Mouse (Mus musculus): ENCODE results near the gene Gria4. TPM values are rescaled to one million over a fixed set of nuclear protein-coding genes. Genes with fewer than 3 reads are reported as not detected.

Gene Gria4
- polyA plus RNA-seq, 1 experiment = 0.11 TPM

- no peak for TF ChIP-seq FLI1 (IDR thresholded peaks at IDR 0.05; ENCODE audit: low read length)
- no peak for TF ChIP-seq GATA1 (IDR thresholded peaks at IDR 0.05; ENCODE audit: borderline replicate concordance, low read length)
- H3K4me3 ChIP-seq (replicated peaks) = no peak overlapping the region
Observed at GRCm38 (mm10) chr9:4605354-4605753, 190.7 kb downstream of the Gria4 start.

DNA sequence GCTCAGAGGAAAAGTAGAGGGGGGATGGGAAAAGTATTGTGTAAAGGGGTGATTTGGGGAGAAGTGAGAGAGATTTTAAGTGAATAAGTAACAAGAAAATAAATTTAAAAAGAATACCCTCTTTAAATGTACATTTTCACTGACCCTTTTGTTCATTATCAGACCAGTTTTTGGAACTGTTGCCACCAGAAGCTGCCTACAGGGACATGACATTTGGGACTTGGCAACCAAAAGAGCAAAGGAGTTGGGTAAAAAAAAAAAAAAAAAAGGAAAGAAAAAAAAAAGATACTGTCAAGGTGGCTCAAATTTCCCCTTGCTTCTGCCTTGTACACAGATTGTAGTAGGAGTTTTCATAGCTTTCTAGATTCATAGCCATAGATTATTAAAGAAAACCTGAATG is 191.8 kb downstream of the Gria4 start:
- no peaks in the 10 kb centered on the region for H3K36me3 ChIP-seq (replicated peaks; ENCODE audit: low read length)
- no peaks in the 10 kb centered on the region for H3K4me1 ChIP-seq
- no peak for TF ChIP-seq FLI1 (IDR thresholded peaks at IDR 0.05; ENCODE audit: low read length)
- no peak for TF ChIP-seq GATA1 (IDR thresholded peaks at IDR 0.05; ENCODE audit: borderline replicate concordance, low read length)
- H3K27me3 ChIP-seq (replicated peaks) = no peaks in the 10 kb centered on the region
- H3K9me3 ChIP-seq = no peaks in the 10 kb centered on the region
- no peak overlapping the region for H3K4me3 ChIP-seq (replicated peaks)

More at GRCm38 (mm10) chr9:4605354-4605753, 190.7 kb downstream of the Gria4 start:
- no peaks in the 10 kb centered on the region for H3K4me1 ChIP-seq
- H3K27me3 ChIP-seq (replicated peaks) = no peaks in the 10 kb centered on the region
- no peaks in the 10 kb centered on the region for H3K36me3 ChIP-seq (replicated peaks; ENCODE audit: low read length)
- H3K9me3 ChIP-seq = no peaks in the 10 kb centered on the region

- no peak overlapping the region for H3K4me3 ChIP-seq (replicated peaks)
- TF ChIP-seq GATA1 (IDR thresholded peaks at IDR 0.05; ENCODE audit: borderline replicate concordance, low read length) (no peak), FLI1 (IDR thresholded peaks at IDR 0.05; ENCODE audit: low read length) (no peak)
- H3K9me3 ChIP-seq = no peaks in the 10 kb centered on the region
- no peaks in the 10 kb centered on the region for H3K4me1 ChIP-seq
- H3K36me3 ChIP-seq (replicated peaks; ENCODE audit: low read length) = no peaks in the 10 kb centered on the region
- H3K27me3 ChIP-seq (replicated peaks) = no peaks in the 10 kb centered on the region
Observed at GRCm38 (mm10) chr9:4601788-4602187, 194.2 kb downstream of the Gria4 start.

DNA sequence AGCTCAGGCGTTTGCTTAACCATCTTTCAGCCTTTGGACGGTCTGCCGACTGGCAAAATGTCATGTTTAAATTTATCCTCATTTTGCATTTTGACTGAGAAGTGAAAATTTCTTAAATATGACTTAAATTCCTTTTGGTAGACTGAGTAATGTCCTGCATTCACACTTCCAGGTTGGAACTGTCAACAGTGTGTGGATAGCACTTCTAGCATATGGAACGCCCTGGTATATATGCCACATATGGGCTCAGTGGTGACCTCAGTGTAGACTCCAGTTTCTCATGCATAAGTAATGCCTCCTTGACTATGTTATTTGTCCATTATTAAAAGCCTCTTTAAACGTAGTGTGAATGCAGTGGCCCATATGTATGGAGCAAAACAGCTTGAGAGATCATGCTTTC is 222.4 kb downstream of the Gria4 start:
- TF ChIP-seq FLI1 (IDR thresholded peaks at IDR 0.05; ENCODE audit: low read length) (no peak), GATA1 (IDR thresholded peaks at IDR 0.05; ENCODE audit: borderline replicate concordance, low read length) (no peak)
- H3K36me3 ChIP-seq (replicated peaks; ENCODE audit: low read length) = no peaks in the 10 kb centered on the region
- no peak overlapping the region for H3K4me3 ChIP-seq (replicated peaks)
- no peaks in the 10 kb centered on the region for H3K9me3 ChIP-seq
- H3K27me3 ChIP-seq (replicated peaks) = no peaks in the 10 kb centered on the region
- no peaks in the 10 kb centered on the region for H3K4me1 ChIP-seq

GRCm38 (mm10) chr9:4555415-4555959 is 240.5 kb downstream of the Gria4 start:
- no peak overlapping the region for H3K4me3 ChIP-seq (replicated peaks)
- no peaks in the 10 kb centered on the region for H3K9me3 ChIP-seq
- TF ChIP-seq FLI1 (IDR thresholded peaks at IDR 0.05; ENCODE audit: low read length) (no peak), GATA1 (IDR thresholded peaks at IDR 0.05; ENCODE audit: borderline replicate concordance, low read length) (no peak)
- no peaks in the 10 kb centered on the region for H3K27me3 ChIP-seq (replicated peaks)
- no peaks in the 10 kb centered on the region for H3K4me1 ChIP-seq
- H3K36me3 ChIP-seq (replicated peaks; ENCODE audit: low read length) = no peaks in the 10 kb centered on the region

DNA sequence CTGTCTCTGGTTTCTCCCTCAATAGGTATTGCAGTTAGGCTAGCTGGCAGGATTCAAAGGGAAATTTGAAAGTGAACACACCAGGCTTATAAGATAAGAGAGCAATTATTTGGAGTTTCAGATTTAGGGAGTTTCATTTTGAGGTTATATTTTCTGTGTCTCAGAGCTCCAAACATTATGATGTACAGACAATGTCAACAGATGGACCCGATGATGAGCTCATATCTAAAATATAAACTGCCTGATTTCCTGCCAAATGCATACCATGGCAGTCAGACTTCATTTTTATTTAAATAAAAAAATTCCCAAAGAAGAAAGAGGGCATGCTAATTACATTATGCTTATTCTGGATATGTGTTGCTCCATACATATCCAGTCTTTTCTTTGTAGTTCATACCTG is 256.8 kb downstream of the Gria4 start:
- no peaks in the 10 kb centered on the region for H3K4me1 ChIP-seq
- TF ChIP-seq FLI1 (IDR thresholded peaks at IDR 0.05; ENCODE audit: low read length) (no peak), GATA1 (IDR thresholded peaks at IDR 0.05; ENCODE audit: borderline replicate concordance, low read length) (no peak)
- no peaks in the 10 kb centered on the region for H3K36me3 ChIP-seq (replicated peaks; ENCODE audit: low read length)
- no peak overlapping the region for H3K4me3 ChIP-seq (replicated peaks)
- H3K27me3 ChIP-seq (replicated peaks) = no peaks in the 10 kb centered on the region
- no peaks in the 10 kb centered on the region for H3K9me3 ChIP-seq

GRCm38 (mm10) chr9:4536514-4537150 is 259.4 kb downstream of the Gria4 start:
- H3K9me3 ChIP-seq = no peaks in the 10 kb centered on the region
- TF ChIP-seq FLI1 (IDR thresholded peaks at IDR 0.05; ENCODE audit: low read length) (no peak), GATA1 (IDR thresholded peaks at IDR 0.05; ENCODE audit: borderline replicate concordance, low read length) (no peak)
- no peaks in the 10 kb centered on the region for H3K4me1 ChIP-seq
- no peaks in the 10 kb centered on the region for H3K36me3 ChIP-seq (replicated peaks; ENCODE audit: low read length)
- no peaks in the 10 kb centered on the region for H3K27me3 ChIP-seq (replicated peaks)
- no peak overlapping the region for H3K4me3 ChIP-seq (replicated peaks)

DNA sequence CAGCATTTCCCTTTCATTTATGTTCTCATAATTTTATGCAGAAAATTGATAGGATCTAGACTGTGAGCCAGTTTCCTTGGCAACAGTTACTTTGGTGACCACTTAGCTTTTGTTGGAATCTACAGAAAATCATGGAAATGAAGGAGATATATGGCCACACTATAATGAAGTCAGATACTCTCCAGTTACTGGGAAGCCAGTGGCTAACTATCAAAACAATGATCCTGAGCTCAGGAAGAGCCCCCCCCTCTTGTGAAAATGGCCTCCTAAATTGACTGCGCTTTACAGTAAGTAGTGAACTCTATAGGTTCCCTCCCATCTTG is 281.5 kb downstream of the Gria4 start:
- TF ChIP-seq GATA1 (IDR thresholded peaks at IDR 0.05; ENCODE audit: borderline replicate concordance, low read length) (no peak), FLI1 (IDR thresholded peaks at IDR 0.05; ENCODE audit: low read length) (no peak)
- Histone ChIP-seq H3K9me3 (no peaks in the 10 kb centered on the region), H3K4me1 (no peaks in the 10 kb centered on the region), H3K4me3 (replicated peaks) (no peak overlapping the region), H3K27me3 (replicated peaks) (no peaks in the 10 kb centered on the region), H3K36me3 (replicated peaks; ENCODE audit: low read length) (no peaks in the 10 kb centered on the region)

- Histone ChIP-seq H3K9me3 (no peaks in the 10 kb centered on the region), H3K4me3 (replicated peaks) (no peak overlapping the region), H3K4me1 (no peaks in the 10 kb centered on the region), H3K27me3 (replicated peaks) (no peaks in the 10 kb centered on the region), H3K36me3 (replicated peaks; ENCODE audit: low read length) (no peaks in the 10 kb centered on the region)
- no peak for TF ChIP-seq FLI1 (IDR thresholded peaks at IDR 0.05; ENCODE audit: low read length)
- no peak for TF ChIP-seq GATA1 (IDR thresholded peaks at IDR 0.05; ENCODE audit: borderline replicate concordance, low read length)
Observed at GRCm38 (mm10) chr9:4513796-4514562, 282.1 kb downstream of the Gria4 start.

DNA sequence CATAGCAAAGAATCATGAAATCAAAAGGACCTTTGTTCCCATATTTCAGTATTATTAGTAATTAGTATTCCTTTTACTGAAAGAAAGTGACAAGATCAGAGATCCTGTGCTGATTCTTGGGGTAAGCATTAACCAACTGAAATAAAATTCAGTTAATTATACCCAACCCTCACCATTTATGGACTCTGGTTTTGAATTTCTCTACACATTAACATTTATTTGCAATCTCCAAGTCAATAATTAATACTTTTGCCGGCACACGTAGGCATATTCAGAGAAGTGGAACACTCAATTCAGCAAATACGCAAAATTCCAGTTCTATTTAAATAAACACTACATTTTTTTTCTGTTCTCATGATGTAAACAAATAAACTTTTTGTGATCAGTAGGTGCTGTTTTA is 289.9 kb downstream of the Gria4 start:
- TF ChIP-seq GATA1 (IDR thresholded peaks at IDR 0.05; ENCODE audit: borderline replicate concordance, low read length) (no peak), FLI1 (IDR thresholded peaks at IDR 0.05; ENCODE audit: low read length) (no peak)

More for the DNA sequence above, 289.9 kb downstream of the Gria4 start:
- Histone ChIP-seq H3K4me1 (no peaks in the 10 kb centered on the region), H3K9me3 (no peaks in the 10 kb centered on the region), H3K27me3 (replicated peaks) (no peaks in the 10 kb centered on the region), H3K4me3 (replicated peaks) (no peak overlapping the region), H3K36me3 (replicated peaks; ENCODE audit: low read length) (no peaks in the 10 kb centered on the region)
